Mouse (Mus musculus) heart, adult 2 months (tissue): ENCODE measurements around the gene Grin2d.
A peak's percentile ranks its signal among the peaks of the same experiment; 100 is the strongest.
"Not testable (repeated sequence)": the region's sequence is repeated elsewhere in the genome, so short reads cannot be mapped to it uniquely, and the experiment has no call there.

Source experiments
- CTCF ChIP-seq: fragments of 200-600 bp; IDR thresholded peaks from 2 replicates; pipeline ENCODE4 v1.8.1; 2022; ENCODE audit warnings: antibody characterized with exemption, mild to moderate bottlenecking, moderate library complexity
- EP300 ChIP-seq: fragments of 200-500 bp; IDR thresholded peaks from 2 replicates; pipeline ENCODE4 v1.6.1; 2011; ENCODE audit warnings: low read depth, low read length, control low read depth; ENCODE audit not compliant: insufficient read depth
- POLR2A ChIP-seq: fragments of 200-500 bp; IDR thresholded peaks from 2 replicates; pipeline ENCODE4 v1.6.1; 2011; ENCODE audit warnings: mild to moderate bottlenecking, low read depth, low read length, control low read depth; ENCODE audit not compliant: insufficient read depth

DNA sequence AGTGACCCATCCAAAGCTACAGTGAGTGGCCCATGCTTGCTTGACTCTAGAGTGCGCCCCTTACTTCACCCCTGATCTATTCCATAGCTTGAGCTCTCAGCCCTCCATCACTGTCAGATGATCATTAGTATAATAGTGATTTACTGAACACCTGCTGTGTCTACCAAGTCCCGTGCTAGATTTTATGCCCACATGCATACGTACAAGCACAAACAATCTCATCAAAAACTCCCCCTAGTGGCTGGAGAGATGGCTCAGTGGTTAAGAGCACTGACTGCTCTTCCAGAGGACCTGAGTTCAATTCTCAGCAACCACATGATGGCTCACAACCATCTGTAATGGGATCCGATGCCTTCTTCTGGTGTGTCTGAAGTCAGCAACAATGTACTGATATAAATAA is 19.9 kb upstream of the Grin2d start:
- not testable (repeated sequence) for TF ChIP-seq EP300, POLR2A
- TF ChIP-seq CTCF: peak; percentile 60
